Mouse (Mus musculus) liver, adult (tissue): ENCODE data around the gene Txndc8.

ENCODE experiments used
- GATA4 ChIP-seq: IDR thresholded peaks from 2 replicates; pipeline ENCODE4 v1.6.1; 2014; ENCODE audit warnings: mild to moderate bottlenecking, low read length; ENCODE audit not compliant: insufficient replicate concordance

The Txndc8 gene

DNA sequence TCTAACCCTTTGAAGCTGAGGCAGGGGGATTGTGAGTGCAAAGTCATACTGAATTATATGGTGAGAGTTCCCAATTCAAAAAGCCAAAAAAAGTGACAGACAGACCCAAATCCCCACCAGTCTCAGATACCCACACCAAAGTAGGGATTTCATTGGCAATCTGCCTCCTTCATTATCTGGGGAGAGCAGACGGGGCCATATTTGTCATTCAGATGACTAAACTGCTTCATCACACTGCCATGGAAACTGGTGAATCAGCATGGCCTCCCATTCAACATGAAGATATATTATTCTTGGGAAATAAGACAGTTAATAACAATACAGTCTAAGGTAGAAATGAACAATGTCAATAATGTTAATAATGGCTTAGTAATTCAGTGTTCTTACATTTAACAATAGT lies 44.8 kb downstream of the Txndc8 start:
- TF ChIP-seq GATA4 = no peak

DNA sequence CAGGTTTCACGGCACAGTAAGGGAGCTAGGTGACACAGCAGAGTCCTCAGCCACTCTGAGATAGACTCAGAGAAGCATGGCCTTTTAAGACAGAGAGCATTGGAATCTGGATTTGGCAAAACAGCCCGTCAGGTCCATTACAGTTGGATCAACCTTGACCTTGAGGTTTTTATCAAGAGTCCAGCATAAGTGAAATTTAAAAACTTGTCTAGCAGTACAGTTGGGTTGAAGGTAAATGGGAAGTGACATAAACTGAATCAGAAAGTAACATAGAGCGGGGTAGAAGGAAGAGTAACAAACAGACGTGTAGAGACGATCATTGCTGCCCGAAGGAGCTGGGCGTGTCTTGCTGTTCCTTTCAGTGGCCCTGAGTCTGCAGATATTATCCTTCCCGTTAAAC lies 49.9 kb downstream of the Txndc8 start:
- TF ChIP-seq GATA4 = no peak

DNA sequence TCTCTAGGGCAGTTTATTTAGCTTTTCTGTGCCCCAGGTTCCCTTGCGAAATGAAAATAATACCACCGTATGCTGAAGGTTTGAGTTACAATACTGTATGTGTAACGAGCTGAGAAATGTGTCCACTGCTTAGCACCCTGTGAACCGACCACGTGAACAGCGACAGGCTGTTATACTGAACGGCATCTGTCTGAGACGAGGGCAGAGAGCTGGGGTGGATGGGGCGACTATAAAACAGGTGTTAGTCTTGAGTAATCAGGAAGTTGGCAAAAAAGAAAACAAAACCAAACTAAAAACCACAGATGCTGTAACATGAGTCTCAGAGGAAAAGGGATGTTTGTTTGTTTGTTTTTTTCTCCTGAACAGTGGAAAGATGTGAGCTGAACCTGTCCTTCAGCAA lies 50.8 kb downstream of the Txndc8 start:
- TF ChIP-seq GATA4 = no peak

DNA sequence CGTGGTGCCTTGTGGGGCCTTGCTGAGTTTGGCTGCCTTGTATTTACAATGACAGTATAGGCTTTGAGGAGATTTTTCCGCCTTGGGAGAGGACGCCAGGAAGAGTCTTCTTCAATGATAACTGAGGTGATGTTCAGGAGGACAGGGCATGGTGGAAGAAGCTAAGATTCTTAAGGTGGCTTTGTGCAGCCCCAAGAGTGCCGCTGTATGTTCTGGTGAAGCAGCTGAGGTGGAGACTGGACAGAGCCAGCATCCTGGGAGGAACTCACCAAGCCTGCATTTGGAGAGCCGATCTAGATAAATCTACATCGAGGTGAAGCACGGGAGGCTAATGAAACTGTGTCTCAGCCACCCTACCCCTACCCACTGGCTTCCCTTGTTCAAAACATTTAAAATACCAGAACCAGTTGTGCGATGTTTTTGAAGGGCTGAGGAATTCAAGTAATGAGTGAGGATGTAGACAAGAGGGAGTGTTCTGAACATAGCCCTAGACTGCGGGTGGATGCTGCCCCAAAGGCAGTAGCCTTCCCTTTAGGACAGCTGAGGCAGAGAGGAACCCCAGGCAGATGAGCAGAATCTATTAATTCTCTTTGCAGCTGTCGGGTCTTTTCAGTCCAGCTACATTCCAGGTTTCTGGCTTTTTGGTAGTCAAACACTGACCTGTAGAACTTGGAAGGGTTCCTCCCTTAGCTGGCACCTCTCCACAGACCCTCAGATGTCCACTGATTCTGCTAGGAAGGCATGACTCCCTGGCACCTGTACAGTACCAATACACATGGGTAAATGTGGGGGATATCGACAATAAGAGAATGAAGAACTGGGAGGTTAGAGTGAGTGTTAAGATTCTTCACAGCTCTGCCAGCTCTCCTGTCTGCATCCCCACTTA lies 51.5 kb downstream of the Txndc8 start:
- TF ChIP-seq GATA4 = no peak

DNA sequence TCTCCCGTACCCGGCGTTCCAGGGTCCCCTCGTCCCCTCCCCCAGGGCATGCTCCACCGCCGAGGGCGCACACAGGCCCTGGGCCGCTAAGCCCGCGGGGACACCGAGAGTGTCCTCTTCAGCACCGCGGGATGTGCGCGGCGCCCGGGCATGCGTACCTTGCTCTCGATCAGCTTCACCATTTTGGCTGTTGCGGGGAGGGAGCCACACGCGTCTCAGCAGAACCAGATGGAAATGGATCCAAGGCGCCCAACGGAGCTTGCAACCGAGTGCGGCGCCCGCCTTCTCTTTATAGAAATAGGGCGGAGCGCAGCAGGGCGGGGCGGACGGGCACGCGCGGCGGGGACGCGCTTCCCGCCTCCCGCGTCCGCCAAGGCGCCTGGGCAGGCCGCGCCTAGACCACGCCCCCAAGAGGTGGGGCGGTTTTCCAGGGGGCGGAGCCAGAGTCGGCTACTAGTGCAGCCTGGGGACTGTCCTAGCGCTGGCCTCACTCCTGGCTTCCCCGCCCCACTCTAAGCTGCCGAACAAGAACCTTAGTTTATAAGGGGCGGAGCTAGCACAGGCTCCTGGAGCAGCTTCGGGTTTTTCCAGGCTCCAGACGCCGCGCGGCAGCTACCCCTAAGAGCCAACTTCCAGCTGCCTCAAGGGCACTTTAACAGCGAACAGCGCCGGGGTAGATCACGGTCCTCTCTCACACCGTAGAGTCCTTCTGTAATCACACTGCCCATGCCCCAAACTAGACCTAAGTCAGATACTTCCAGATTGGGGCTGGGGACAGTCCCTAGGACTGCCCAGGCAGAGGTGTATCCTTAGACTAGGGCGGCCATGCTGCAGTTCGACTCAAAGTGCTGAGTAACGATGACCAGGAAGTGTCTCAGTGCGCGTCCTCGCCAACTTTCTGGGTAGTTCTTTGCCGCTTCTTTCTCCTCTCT lies 52.6 kb downstream of the Txndc8 start, which contains the start of gene Txn1:
Gene Txn1, minus strand, starts transcription at position 383 of the 932 bp plus-strand sequence.
- TF ChIP-seq GATA4 = no peak

DNA sequence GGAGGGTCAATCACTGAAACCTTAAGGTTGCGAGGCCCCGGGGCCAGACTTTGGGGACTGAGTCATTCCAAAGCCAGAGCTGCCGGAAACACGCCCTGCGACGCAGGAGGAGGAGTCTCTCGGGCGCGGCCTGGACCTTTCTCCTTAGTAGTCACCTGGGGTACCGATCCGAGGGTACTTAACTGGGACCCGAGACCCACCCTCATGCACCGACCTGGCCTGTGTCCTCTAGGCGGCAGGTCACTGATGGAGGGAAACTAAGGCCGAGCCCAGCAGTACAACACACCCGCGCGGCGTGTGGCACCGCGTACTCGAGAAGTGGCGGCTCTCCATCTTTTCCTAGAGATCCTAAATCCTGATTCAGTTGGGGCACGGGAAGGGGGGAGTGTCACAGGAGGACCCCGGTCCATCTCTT lies 53.4 kb downstream of the Txndc8 start:
- TF ChIP-seq GATA4 = no peak

DNA sequence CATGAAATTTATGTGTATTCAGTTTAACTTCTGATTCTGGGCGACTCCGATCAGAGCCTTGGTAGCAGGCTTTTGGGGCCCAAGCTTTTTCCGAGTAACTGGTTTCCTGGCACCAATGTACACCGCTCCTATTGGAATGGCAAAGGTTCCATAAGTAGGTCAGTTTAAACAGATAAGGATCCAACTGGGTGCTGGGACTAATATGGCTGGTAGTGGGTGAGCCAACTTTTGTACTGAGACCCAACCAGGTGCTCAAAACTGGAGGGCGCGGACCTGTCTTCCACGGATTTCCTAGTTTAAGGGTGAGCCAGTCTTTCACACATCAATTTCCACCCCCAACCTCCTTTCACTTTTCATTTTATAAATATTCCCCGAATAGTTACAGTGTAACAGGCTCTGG lies 53.9 kb downstream of the Txndc8 start:
- no peak for TF ChIP-seq GATA4

DNA sequence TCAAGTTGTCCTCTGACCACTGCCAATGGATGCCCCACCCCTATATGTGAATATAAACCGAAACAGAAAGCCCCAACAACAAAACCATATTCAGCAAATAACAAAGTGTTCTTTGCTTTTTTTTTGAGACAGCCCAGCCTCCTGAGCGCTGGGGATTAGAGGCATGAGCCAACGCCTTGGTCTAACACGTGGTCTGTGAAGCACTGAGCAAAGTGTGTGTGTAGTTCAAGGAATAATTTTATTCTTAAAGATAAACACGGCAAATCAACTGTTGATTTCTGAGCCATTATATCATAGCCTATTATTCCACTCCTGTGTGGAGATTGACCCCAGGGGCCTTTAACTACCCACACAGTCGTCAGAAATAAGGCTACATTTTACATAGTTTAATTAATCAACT lies 54.3 kb downstream of the Txndc8 start:
- TF ChIP-seq GATA4 = no peak

DNA sequence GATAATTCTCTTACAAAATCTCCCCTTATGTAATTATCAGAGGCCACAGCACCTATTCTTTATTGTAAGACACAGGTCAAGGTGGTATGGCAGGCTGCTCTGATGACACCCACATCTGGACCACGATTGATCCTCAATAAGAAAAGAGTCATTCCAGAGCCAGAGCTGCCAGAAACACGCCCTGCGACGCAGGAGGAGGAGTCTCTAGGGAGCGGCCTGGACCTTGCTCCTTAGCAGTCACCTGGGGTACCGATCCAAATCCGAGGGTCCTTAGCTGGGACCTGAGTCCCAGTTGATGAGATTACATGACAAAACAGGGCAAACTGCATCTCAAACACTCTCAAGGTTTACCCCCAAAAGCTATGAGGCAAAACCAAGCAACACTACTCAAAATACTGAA lies 55.1 kb downstream of the Txndc8 start:
- TF ChIP-seq GATA4 = no peak

DNA sequence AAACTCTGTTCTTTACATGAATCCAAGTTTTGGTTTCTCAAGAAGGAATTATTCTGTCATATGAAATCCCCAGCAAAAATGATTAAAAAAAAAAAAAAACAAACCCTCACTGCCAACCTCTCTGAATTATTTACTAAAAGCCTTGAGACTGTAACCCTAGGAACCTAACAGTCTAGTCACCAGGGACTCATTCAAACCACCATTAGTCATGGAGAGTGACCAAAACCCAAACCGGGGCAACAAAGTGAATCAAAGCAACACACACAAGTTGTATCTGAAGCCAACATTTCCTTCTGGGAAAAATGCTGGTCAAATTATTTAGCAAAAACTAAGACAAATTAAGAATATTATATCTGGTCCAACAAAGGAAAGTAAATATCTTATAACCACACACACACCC lies 56.0 kb downstream of the Txndc8 start:
- no peak for TF ChIP-seq GATA4

DNA sequence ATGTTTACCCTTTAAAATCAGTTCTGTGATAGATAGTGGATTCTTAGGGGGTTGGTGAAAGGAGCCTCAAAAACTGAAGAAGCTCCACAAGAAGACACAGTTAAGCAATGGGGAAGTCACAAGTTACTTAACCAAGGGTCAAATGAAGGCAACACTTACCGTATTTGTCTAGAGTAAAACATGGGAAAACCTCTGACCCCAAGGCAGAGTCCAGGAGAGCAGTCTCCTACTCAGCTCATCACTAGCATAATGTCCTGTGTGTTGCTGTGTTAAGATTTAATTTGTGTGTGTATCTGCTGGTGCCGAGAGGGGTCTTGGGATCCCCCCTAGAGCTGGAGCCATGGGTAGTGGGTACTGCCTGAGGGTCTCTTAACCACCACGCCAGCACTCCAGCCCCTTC lies 56.5 kb downstream of the Txndc8 start:
- no peak for TF ChIP-seq GATA4

DNA sequence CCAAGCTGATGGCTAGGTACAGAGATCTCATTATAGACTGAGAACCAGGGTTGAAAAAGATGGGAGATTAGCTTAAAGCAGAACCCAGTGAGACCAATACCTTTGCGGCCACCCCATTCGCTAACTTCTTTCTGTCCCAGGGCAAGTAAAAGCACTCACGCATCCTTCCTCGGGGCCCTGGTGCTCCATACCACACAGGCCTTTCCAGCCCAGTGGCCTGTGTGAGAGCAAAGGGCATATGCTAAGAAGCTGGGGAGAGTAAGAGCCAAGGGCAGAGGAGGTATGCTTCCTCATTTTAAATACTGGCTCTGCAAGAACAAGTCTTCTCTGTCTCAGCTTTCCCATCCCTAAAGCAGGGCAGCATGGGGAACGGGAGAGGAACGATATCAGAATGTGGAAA lies 59.1 kb downstream of the Txndc8 start:
- no peak for TF ChIP-seq GATA4

DNA sequence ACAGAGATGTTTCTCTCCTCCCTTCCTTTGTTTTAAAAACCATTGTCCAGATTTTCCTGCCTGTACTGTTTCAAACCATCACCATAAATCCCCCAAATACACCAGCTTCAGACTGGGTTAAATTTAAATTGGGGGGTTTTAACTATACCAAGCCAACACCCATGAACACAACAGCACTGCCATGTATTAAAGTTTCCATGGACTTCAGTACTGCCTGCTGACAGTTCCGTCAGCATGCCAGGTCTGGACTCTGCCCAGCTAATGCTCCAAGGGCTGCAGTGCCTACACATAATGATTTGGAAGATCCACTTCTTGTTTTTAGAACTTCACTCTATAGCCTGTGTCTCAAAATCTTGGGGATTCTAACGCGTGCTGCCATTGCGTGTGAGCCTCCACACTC lies 61.4 kb downstream of the Txndc8 start:
- no peak for TF ChIP-seq GATA4

DNA sequence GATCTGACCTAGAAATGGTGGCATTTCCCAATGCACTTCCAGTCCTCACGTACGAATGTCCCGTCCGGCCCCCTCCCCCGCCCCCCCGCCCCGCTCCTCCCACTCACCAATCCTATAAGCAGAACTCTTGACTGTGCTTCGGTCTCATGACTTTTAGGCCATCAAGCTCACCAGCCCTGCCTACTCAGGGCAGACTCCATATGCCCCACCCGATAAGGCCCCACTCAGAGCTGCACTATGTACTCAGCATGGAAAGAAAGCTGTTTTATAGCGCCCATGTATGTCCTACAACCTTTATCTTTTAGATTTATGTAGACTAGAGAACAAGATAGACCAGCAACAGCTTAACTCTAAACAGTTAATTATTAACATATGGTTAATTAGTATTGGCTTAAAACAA lies 61.9 kb downstream of the Txndc8 start:
- TF ChIP-seq GATA4 = no peak

DNA sequence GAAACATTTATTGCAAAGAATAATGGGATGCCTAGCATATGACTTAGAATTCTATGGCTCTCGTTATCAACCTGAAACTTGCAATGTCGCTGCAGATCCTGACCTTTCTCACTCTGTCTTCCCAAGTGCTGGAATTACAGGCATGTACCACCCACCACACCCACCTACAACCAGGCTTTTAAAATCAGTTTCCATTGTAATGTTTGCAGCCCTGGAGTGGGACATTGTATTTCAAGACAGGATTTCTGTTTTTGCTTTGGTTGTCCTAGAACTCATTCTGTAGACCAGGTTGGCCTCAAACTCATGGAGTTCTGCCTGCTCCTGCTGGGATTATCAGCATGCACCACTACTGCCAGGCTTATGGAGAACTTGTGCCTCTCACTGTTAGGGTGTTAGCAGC lies 66.0 kb downstream of the Txndc8 start:
- TF ChIP-seq GATA4 = no peak

DNA sequence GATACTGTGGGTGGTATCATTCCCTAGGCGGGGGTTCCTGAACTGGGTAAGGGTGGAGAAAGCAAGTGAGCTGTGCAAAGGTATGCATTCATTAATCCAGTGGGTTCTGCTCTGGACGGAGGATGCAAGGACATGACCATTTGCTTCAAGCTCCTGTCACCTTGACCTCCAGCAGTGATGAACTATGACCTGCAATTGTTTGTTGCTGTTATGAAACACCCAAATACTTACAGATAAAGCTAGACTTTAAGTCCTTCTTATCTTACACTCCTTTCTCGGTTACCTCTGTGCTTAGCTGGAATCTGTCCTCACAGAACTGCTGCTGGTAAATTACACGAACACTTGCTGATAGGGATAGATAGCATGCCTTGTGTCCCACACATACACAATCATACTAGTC lies 68.3 kb downstream of the Txndc8 start:
- no peak for TF ChIP-seq GATA4
